Mouse (Mus musculus) cerebellum, adult (tissue): ENCODE measurements around the gene Slc35b1.

Experiments used
- ATAC-seq: cut with Nextera tagmentation; 2 replicates; pipeline ENCODE4 v1.9.2; 2017; ENCODE audit warnings: mild to moderate bottlenecking, moderate library complexity, mixed read lengths; ENCODE audit not compliant: insufficient number of reproducible peaks, low FRiP score, low TSS enrichment

Slc35b1 gene

GRCm38 (mm10) chr11:95364388-95364787 is 20.1 kb upstream of the Slc35b1 start:
- no peak for ATAC-seq

- ATAC-seq: no peak
Measured at GRCm38 (mm10) chr11:95365596-95365995, 18.9 kb upstream of the Slc35b1 start.

DNA sequence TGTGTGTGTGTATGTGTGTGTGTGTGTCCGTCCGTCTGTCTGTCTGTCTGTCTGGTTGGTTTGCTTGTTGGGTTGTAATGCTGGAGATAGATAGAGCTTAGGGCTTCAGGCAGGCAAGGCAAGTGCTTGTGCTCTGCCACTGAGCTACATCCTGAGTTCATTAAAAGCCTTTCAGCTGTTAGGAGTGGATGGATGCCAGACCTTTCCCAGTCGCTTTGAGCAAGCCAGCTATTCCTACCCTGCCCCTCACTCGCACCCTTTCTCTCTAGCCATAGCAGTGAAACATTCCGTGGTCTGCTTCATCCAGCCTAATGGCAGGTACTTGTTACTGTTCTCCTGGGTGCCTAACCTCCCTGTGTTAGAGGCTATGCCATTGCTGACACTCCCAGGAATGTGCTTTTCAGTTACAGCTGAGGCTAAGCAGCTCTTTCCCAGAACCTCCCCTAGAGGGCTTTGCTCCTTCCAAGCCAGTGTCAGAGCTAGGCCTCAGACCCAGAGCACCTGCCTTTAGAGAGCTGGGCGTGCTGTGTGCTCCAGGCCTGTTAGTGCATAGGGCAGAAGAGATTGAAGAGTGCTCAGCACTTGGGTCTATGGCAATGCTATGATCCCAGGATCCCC is 18.1 kb upstream of the Slc35b1 start:
- ATAC-seq: no peak

DNA sequence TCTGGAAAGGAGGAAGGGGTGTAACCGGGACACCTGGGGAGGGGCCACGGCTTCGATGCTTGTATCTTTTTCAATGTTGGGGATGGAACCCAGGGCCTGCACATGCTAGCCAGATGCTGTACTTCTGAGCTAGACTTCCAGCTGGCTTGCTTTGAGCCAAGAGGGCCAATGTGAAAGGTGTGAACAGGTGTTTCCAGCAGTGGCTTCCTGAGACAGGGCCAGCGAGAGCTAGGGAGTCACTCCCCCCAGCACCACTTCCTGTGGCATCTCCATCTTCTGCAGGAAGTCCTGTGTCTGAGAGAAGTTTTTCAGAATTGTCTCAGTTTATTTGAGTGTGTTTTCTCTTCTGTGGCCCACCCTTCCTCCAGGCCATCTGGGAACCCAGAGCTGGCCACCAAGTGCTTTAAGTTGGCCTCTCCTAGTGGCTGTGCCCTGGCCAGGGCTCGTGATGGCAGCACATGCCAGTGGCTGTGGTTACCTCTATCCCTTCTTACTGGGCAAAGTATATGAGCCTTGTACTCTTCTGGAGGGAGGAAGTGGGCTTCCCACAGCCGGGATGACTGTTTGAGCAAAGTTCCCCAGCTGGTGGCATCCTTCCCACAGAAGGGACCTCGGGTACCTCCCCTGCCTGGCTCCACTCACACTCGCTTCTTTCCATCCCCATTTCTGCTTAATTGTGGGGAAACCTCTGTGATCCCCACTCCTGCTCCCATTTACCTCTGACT is 17.3 kb upstream of the Slc35b1 start:
- ATAC-seq: no peak

DNA sequence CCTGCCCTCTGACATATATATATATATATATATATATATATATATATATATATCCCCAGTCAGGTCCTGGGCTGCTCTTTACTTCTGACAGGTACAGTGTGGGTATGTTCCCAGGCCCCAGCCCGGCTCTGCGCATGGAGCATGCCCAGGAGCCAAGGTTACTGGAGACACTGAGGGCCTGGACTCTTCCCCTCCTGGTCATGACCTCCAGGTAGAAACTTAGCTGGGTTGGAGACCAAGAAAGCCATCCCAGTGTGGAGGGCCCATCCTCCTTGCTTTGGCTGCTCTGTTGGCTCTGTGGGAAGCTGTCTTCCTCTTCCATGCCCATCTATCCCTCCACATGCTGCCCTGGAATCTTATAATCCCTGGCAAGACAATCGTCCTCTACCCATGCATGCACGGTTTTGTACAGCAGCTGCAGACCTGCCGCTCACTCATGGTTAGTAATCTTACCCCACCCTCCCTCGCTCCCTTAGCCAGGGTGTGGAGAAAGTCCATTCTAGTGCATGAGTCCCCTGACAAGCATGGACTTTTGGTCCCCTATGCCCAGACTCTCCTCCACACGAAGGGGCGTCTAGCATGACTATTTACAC is 16.2 kb upstream of the Slc35b1 start:
- ATAC-seq: no peak

- no peak for ATAC-seq
Measured at GRCm38 (mm10) chr11:95368871-95369270, 15.6 kb upstream of the Slc35b1 start.

DNA sequence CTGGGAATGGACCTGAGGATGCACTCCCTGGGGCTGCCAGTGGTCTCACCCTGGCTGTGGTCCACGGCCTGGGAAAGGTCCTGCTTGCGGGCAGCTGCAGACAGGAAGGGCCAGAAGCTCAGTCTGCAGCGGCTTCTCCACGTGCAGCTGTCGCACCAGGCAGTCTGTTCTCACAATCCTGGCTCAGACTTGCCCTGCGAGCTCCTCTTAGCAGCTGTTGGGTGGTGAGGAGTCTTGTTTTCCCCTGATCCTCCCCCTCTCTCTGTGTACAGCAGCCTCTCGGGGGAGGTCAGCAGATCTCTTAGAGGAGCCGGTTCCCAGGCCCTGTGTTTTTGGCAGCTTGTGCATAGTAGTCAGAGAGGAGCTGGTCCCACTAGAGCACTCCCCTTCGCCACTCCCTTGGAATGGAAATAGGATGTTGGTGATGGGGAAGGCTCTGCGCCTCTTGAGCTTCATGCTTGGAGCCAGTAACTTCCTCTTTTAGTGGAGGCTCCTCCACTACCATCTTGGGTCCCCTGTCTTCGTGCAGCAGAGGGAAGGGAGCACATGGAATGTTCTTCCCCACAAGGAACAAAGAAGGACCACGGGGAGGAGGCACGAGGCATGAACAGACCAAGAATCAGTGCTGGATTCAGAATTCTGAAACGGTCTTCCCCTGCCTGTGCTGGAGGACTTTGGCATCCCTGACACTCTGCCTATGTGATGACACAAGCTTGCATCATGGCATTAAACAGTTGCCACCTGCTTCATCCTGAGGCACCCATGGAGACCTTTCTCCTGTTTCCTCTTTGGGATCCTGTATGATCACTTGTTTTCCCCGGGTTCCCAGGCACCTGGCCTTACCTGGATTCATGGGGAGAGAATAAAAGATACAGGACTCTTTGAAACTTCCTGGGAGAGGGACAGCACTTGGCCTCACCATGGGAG is 14.3 kb upstream of the Slc35b1 start:
- no peak for ATAC-seq

DNA sequence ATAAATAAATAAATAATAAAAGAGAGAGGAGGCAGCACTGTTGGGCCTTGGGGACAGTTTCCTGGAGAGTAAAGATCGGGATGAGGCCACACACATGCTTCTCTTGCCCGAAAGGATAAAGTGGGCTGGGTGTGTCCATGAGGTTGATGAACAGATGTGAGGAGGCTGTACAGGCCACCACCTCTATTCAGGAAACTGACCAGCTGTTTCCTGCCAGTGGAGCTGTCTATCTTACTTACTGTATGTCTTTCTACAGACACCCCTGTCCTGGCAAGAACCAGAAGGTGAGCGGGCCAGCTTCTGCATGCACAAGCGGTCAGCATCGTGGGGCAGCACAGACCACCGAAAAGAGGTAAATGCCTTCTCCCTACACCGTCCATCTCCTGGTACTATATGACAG is 13.3 kb upstream of the Slc35b1 start:
- no peak for ATAC-seq

DNA sequence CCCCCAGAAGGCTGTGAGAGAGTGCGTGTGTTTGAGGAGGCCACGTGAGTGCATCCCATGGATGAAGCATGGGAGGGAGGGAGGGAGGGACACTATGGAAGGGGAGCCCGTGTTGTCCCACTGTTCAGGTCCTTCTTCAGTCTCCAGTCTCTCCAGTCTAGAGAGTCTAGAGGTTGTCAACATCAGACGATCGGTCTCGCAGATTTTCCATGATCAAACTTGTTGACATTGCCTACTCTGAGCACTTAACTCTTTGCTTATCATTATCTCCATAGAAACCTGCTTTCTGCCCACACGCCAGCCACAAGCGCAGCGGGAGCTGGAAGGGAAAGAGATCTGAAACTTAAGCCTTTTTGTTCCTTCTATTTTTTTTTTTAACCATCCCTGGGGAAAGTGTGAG is 5.6 kb upstream of the Slc35b1 start:
- no peak for ATAC-seq

DNA sequence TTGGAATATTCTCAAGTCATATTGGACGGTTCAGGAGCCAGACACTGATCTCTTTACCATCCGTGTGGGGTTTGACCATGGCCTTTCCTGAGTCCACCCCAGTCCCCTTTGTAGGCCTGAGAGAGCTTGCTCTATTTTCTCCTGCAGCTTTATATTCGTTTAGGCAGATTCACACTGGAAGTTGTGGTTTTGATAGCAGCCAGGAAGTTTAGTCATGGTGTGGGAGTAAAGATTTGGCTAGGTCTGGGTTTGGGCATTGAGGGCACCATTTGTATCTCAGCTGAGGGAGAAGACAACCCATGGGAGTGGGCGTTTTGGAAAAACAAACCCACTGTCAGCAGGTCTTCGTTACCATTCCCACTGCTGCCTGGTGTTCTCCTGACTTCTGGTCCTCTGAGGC is 4.9 kb upstream of the Slc35b1 start:
- ATAC-seq: no peak

- ATAC-seq: no peak
Measured at GRCm38 (mm10) chr11:95380711-95381110, 3.8 kb upstream of the Slc35b1 start.

GRCm38 (mm10) chr11:95381146-95381545 is 3.3 kb upstream of the Slc35b1 start:
- ATAC-seq: no peak

GRCm38 (mm10) chr11:95383331-95383986 is 1.0 kb upstream of the Slc35b1 start:
- ATAC-seq: no peak

DNA sequence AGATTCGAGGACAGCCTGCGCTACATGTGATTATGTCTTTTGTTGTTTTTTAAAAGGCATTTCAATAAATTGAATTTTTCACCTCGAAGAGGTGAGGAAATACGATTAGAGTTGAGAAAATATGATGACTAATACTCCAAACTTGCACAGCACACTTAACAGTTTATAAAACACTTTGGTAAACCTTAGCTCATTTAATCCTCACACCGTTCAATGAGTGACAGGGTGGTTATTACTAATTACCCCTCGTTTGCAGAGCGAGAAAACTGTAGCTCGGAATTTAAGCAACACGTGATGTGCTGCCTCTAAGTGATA is 531 bp upstream of the Slc35b1 start:
- ATAC-seq: no peak

DNA sequence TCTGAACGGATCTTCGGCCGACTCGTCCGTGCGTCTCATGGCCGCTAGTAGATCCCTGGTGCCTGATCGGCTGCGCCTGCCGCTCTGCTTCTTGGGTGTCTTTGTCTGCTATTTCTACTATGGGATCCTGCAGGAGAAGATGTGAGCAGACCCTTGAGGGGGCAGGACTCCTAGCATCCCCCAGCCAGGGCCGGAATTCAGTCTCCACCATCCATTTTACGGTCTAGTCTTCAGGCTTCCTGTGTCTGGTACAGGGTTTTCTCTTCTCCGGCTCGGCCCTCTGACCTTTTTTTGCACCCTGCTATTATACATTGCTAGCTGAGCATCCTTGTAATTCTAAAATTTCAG is 455 bp downstream of the Slc35b1 start:
- no peak for ATAC-seq

GRCm38 (mm10) chr11:95387354-95387753 is 2.9 kb downstream of the Slc35b1 start:
- ATAC-seq: no peak

DNA sequence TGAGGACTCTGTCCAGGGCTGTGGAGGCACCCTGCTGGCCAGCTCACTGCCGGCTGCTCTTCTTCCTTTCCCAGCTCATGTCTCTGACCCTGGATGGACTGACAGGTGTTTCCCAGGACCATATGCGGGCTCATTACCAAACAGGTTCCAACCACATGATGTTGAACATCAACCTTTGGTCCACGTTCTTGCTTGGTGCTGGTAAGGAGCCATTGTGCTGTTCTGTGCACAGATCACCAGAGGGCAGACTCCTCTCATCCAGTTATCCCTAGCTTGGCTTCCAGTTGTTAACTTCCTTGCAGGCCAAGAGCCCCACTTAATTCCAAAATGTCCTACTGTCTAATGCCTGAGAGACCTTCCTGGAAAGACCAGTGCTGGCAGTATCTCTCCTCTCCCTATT is 4.5 kb downstream of the Slc35b1 start:
- ATAC-seq: no peak

DNA sequence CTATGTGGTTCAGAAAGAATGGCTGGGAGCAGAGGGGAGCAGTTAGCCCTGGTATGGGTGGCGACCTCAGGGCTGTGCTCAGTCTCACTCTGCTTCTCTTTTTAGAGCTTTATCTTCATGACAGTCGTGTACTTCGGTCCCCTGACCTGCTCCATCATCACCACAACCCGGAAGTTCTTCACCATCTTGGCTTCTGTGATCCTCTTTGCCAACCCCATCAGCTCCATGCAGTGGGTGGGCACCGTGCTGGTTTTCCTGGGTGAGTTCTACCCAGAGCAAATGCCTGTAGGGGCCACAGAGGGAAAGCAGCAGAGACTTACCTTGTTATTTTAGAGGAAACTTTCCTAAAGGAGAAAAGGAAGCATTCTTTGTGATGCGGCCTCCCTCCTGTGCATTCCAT is 5.9 kb downstream of the Slc35b1 start:
- no peak for ATAC-seq

DNA sequence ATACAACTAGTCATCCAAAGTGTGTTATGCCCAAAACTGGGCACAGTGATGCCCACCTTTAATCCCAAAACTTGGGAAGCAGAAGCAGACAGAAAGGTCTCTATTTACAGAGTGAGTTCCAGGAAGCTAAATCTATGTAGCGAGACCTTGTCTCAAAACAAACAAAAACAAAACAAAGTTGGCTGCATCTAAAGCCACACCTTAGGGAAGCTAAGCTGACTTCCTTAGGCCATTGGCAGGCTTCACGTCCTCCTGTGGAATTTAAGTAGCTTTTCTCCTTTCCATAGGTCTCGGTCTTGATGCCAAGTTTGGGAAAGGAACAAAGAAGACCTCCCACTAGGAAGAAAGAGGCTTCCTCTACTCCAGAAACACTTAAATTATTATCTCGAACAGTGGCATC is 6.7 kb downstream of the Slc35b1 start:
- no peak for ATAC-seq

DNA sequence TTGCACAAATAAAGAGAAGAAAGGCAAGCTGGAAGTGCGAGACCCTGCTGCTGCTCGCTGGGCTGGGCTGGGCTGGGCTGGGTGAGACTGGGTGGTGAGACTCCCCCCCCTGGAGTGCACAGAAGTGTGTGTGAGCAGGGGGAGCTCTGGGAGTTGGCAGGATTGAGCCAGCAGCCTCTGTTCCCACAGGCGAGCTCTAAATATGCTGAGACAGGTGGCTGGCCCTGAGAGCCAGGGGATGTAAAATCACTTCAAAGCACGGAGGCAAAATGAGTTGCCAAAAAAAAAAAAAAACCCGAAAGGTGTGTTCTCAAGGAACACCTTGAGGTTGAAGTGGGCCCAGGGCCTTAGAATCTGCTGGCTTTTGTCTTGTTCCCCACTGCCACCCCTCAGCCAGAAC is 7.3 kb downstream of the Slc35b1 start:
- peak; percentile 62; the same call in 1 of the 2 replicates for ATAC-seq
